Mouse (Mus musculus) intestine, embryonic 14.5 days (tissue): ENCODE measurements at regions not wholly inside any gene's neighbourhood (a gene's known extent, or its start where the extent isn't known, plus 50 kb on each side); places are given as distances from the start of the nearest gene placed in this dataset.

ENCODE experiments used
- ATAC-seq: fragments of 200-750 bp; cut with Nextera tagmentation; replicated peaks from 2 replicates; pipeline ENCODE4 v1.8.0; 2017; ENCODE audit warnings: low read depth, moderate number of reproducible peaks, moderate TSS enrichment, moderate library complexity; ENCODE audit not compliant: low FRiP score, low TSS enrichment
- DNase-seq: peaks from one replicate; pipeline ENCODE4 v3.0.0-alpha.2; 2018; ENCODE audit warnings: low spot score
- H3K27ac ChIP-seq: fragments of 300-500 bp; sonication (generic); 2 replicates; pipeline ENCODE4 v1.5.1; 2014; ENCODE audit warnings: low read depth, mild to moderate bottlenecking, control low read depth
- H3K27me3 ChIP-seq: fragments of 300-500 bp; sonication (generic); replicated peaks from 2 replicates; pipeline ENCODE4 v1.6.1; 2014; ENCODE audit warnings: low read length, control low read depth; ENCODE audit not compliant: control insufficient read depth, insufficient read depth
- H3K36me3 ChIP-seq: fragments of 300-500 bp; sonication (generic); 2 replicates; pipeline ENCODE4 v1.6.1; 2014; ENCODE audit warnings: low read length, control low read depth; ENCODE audit not compliant: control insufficient read depth, insufficient read depth
- H3K4me1 ChIP-seq: fragments of 300-500 bp; sonication (generic); replicated peaks from 2 replicates; pipeline ENCODE4 v1.6.1; 2014; ENCODE audit warnings: low read length, control low read depth, mixed read lengths; ENCODE audit not compliant: control insufficient read depth, insufficient read depth
- H3K4me2 ChIP-seq: fragments of 300-500 bp; sonication (generic); 2 replicates; pipeline ENCODE4 v1.6.1; 2014; ENCODE audit warnings: low read length
- H3K4me3 ChIP-seq: fragments of 300-500 bp; sonication (generic); 2 replicates; pipeline ENCODE4 v1.5.1; 2014; ENCODE audit warnings: low read depth, low read length, control low read depth, mixed read lengths
- H3K9ac ChIP-seq: fragments of 300-500 bp; sonication (generic); 2 replicates; pipeline ENCODE4 v1.6.1; 2014; ENCODE audit warnings: mild to moderate bottlenecking, low read length
- H3K9me3 ChIP-seq: fragments of 300-500 bp; sonication (generic); 2 replicates; pipeline ENCODE4 v1.6.1; 2016; ENCODE audit warnings: low read length, control low read depth; ENCODE audit not compliant: control insufficient read depth
- WGBS: fragments of 180-500 bp; shearing (Covaris S2); extraction: QIAGEN DNeasy Blood & Tissue Kit; methylation state at CpG from one replicate; pipeline ENCODE4 v1.1.7; 2014; 5-methylcytosine and 5-hydroxymethylcytosine counted together

DNA sequence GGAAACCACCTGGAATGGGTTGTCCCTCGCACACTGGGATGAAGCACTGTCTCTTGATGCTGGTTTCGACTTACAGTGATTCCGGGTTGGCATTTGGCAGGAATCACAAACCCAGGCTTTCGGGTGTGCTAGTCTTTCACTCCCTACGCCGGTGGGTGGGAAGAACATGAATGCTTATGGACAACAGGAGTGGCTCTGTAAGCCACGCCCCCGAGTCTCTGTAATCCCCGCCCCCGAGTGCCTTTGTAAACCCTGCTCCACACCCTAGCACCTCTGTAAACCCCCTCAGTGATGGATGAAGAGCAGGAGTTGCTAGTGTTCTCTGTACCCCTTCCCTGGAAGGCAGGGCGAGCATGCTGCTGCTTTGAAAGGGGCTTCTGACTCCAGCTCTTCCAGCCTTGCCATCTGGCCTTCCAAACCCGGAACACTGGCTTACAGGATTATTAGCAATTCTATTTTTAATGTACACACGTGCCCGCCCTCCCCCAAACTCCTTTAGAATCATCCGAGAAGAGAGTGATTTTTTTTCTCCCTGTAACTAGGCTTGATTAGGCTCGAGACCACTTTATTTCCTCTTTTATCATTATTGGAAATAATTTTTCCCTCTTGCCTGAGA lies 272.6 kb downstream of the Vrk1 start:
- H3K27ac ChIP-seq = no peak overlapping the region
- no peak overlapping the region for H3K4me3 ChIP-seq
- 66% methylated on average over 16 of the region's 16 CpGs for WGBS
- DNase-seq (no peak), ATAC-seq (no peak)
- H3K27me3 ChIP-seq = no peaks in the 10 kb centered on the region
- H3K4me2 ChIP-seq = no peak overlapping the region
- H3K4me1 ChIP-seq = no peaks in the 10 kb centered on the region
- no peak overlapping the region for H3K9ac ChIP-seq
- no peaks in the 10 kb centered on the region for H3K9me3 ChIP-seq
- H3K36me3 ChIP-seq = no peaks in the 10 kb centered on the region

DNA sequence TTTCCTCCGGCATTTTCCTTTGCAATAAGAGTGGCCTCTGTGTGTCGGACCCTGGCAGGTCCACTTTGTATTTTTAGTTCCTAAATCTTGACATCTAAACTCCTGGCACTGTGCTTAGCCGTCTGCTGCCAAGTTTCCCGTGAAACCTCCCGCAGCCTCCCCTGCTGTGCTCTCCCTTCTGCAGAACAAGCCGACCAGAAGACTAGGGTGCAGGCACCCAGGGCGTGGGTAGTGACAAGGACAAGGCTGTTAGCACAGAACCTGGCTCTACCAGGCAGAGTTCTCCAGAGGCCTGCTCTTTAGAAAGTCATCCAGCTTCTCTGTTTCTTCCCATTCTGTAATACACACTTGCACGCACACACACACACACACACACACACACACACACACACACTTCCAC lies 274.8 kb downstream of the Vrk1 start:
- Histone ChIP-seq H3K4me3 (no peak overlapping the region), H3K4me1 (no peaks in the 10 kb centered on the region), H3K27me3 (no peaks in the 10 kb centered on the region), H3K4me2 (no peak overlapping the region), H3K9ac (no peak overlapping the region), H3K36me3 (no peaks in the 10 kb centered on the region), H3K9me3 (no peaks in the 10 kb centered on the region), H3K27ac (no peak overlapping the region)
- WGBS = 88% methylated on average over 8 of the region's 8 CpGs
- ATAC-seq = no peak
- no peak for DNase-seq

DNA sequence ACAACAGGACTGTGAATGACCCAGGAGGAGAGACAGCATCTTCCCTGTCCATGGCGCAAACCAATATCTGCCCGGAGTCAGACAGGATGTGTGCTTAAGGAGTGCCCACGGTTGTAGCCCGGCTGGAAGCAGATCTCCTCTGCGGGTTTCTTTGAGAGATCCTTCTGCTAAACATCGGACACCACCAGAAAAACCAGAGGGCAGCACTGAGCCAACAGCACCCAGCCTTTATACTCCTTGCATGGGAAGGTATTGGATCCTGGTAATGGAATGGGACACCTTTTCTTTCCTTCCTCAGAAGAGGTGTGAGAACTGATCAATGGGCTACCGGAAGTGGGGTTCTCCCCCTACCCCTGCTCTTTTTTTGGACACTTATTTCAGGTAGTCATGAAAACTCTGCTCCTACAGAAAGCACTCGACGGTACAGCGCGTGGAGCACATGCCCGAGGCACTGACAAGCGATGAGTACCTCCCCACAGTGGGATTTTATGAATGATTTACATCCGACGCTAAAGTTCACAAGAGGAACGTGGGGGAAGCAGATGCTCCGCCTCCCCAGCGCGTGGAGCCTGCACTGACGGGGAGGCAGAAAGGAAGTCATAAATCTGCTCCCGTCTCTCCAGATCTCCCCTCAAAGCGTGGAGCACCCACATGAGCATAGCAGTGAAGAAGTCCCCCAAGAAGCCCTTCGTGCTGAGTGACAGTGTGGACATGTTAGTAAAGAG lies 278.9 kb downstream of the Vrk1 start:
- DNase-seq (no peak), ATAC-seq (no peak)
- no peaks in the 10 kb centered on the region for H3K9me3 ChIP-seq
- 43% methylated on average over 23 of the region's 23 CpGs for WGBS
- no peaks in the 10 kb centered on the region for H3K4me1 ChIP-seq
- no peak overlapping the region for H3K27ac ChIP-seq
- no peak overlapping the region for H3K4me3 ChIP-seq
- H3K9ac ChIP-seq = no peak overlapping the region
- no peaks in the 10 kb centered on the region for H3K27me3 ChIP-seq
- H3K36me3 ChIP-seq = no peaks in the 10 kb centered on the region
- H3K4me2 ChIP-seq = no peak overlapping the region

DNA sequence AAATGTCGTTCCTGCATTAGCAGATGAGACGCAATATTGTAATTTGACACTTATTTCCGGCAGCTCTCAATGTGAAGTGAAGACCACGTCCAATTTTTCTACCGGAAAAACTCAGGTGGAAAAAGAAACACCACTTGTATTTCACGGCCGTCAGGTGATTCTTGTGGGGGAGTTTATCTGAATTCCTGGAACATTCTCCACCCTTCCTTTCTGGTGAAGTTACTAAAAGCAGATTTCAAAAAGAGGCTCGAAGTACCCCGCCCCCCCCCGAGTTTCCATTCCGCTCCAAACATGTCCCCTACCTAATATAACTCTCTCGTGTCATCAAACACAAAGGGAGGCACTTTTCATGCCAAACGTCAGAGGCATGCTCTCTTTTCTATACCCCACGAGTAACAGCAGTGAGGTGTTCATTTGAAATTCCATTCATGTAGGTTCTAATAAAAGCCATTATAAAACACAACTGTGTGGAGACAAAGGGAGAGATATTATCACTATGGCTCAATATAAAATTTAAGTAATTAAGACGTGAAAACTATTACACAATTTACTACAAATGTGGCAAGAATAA lies 281.5 kb downstream of the Vrk1 start:
- no peak overlapping the region for H3K4me3 ChIP-seq
- no peaks in the 10 kb centered on the region for H3K36me3 ChIP-seq
- H3K4me1 ChIP-seq = no peaks in the 10 kb centered on the region
- no peak overlapping the region for H3K4me2 ChIP-seq
- no peaks in the 10 kb centered on the region for H3K9me3 ChIP-seq
- DNase-seq (no peak), ATAC-seq (no peak)
- H3K27ac ChIP-seq = no peak overlapping the region
- H3K27me3 ChIP-seq = no peaks in the 10 kb centered on the region
- WGBS = 65% methylated on average over 15 of the region's 15 CpGs
- H3K9ac ChIP-seq = no peak overlapping the region

DNA sequence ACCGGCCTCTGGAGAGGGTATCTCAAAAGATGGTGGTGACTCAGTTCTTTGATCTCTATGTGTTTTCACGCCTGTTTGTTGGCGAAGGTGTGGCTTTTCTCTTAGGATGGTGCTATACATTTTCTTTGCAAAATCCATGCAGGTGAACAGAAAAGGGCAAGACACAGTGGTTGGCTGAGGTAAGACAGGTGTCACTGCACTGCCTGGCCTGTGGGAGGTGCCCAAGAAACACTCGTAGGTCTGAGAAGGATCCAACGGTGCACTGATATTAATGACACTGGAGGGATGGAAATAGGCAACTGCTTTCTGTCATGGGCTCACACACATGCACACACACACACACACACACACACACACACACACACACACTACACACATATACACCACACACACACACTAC lies 283.1 kb downstream of the Vrk1 start:
- H3K36me3 ChIP-seq = no peaks in the 10 kb centered on the region
- H3K4me1 ChIP-seq = no peaks in the 10 kb centered on the region
- no peak overlapping the region for H3K4me3 ChIP-seq
- H3K9me3 ChIP-seq = no peaks in the 10 kb centered on the region
- no peak overlapping the region for H3K4me2 ChIP-seq
- H3K27me3 ChIP-seq = no peaks in the 10 kb centered on the region
- H3K9ac ChIP-seq = no peak overlapping the region
- no peak for ATAC-seq
- 58% methylated on average over 5 of the region's 5 CpGs for WGBS
- H3K27ac ChIP-seq = no peak overlapping the region
- no peak for DNase-seq

GRCm38 (mm10) chr12:106295596-106295995 lies 285.6 kb downstream of the Vrk1 start:
- no peak for ATAC-seq
- Histone ChIP-seq H3K9ac (no peak overlapping the region), H3K27me3 (no peaks in the 10 kb centered on the region), H3K9me3 (no peaks in the 10 kb centered on the region), H3K27ac (no peak overlapping the region), H3K4me3 (no peak overlapping the region), H3K4me2 (no peak overlapping the region), H3K4me1 (no peaks in the 10 kb centered on the region), H3K36me3 (no peaks in the 10 kb centered on the region)
- 43% methylated on average over 7 of the region's 7 CpGs for WGBS
- no peak for DNase-seq

- Histone ChIP-seq H3K4me3 (no peak overlapping the region), H3K9ac (no peak overlapping the region), H3K27ac (no peak overlapping the region), H3K27me3 (no peaks in the 10 kb centered on the region), H3K4me1 (no peaks in the 10 kb centered on the region), H3K36me3 (no peaks in the 10 kb centered on the region), H3K9me3 (no peaks in the 10 kb centered on the region), H3K4me2 (no peak overlapping the region)
- ATAC-seq (no peak), DNase-seq (no peak)
- 61% methylated on average over 8 of the region's 8 CpGs for WGBS
Measured at GRCm38 (mm10) chr12:106302617-106303016, 292.6 kb downstream of the Vrk1 start.

- no peak overlapping the region for H3K4me3 ChIP-seq
- no peaks in the 10 kb centered on the region for H3K4me1 ChIP-seq
- H3K9ac ChIP-seq = no peak overlapping the region
- ATAC-seq (no peak), DNase-seq (no peak)
- 75% methylated on average over 12 of the region's 12 CpGs for WGBS
- no peak overlapping the region for H3K27ac ChIP-seq
- no peaks in the 10 kb centered on the region for H3K36me3 ChIP-seq
- no peak overlapping the region for H3K4me2 ChIP-seq
- no peaks in the 10 kb centered on the region for H3K9me3 ChIP-seq
- peaks cover 3% of the 10 kb centered on the region; the same call in 1 of the 2 replicates for H3K27me3 ChIP-seq
Measured at GRCm38 (mm10) chr12:106308291-106308955, 298.4 kb downstream of the Vrk1 start.
